Mouse (Mus musculus): ENCODE data around the gene Polr1e.
"Not testable (repeated sequence)": the region's sequence is repeated elsewhere in the genome, so short reads cannot be mapped to it uniquely, and the experiment has no call there.

DNA sequence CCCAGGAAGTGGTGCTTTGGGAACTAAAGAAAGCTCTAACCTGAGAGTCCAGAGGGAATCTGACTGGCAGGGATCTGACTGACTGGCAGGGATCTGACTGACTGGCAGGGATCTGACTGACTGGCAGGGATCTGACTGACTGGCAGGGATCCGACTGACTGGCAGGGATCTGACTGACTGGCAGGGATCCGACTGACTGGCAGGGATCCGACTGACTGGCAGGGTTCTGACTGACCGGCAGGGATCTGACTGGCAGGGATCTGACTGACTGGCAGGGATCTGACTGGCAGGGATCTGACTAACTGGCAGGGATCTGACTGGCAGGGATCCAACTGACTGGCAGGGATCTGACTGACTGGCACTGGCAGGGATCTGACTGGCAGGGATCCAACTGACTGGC lies 62.7 kb downstream of the Polr1e start:
- TF ChIP-seq CTCF, POLR2A (IDR thresholded peaks at IDR 0.05; ENCODE audit: insufficient read depth, low read depth, low read length): not testable (repeated sequence)
